Mouse (Mus musculus) lung, embryonic 16.5 days (tissue): ENCODE data around the gene Olfr802. TPM values are rescaled to one million over a fixed set of nuclear protein-coding genes. Genes with fewer than 3 reads are reported as not detected.

Experiments used
- microRNA-seq: library from miRNA; unstranded; fragments of <30 nt; microRNA quantifications from one replicate; pipeline ENCODE4, GENCODE M21; 2016
- polyA plus RNA-seq: library from polyadenylated mRNA; unstranded; fragments of >200 nt; fragmentation: Nextera tagmentation; extraction: Ambion mirVana; gene quantifications from 2 replicates; pipeline ENCODE4 v1.2.1, GENCODE M21; 2015

The Olfr802 gene
- polyA plus RNA-seq, 1 experiment from 2014 or later, result not detected

Small RNAs within 50 kb of the gene (microRNA-seq; reads per million reads assigned to microRNA genes)
- not detected for gene Gm24485

Other genes starting within 250 kb of the Olfr802 start
- not detected in 2 replicates for gene Olfr787, start 226.3 kb downstream of the Olfr802 start, polyA plus RNA-seq
- not detected in 2 replicates for gene Olfr788, start 217.2 kb downstream of the Olfr802 start, polyA plus RNA-seq
- gene Olfr789, start 203.4 kb downstream of the Olfr802 start, polyA plus RNA-seq, result not detected in 2 replicates
- not detected in 2 replicates for gene Olfr790, start 189.7 kb downstream of the Olfr802 start, polyA plus RNA-seq
- gene Olfr791, start 166.4 kb downstream of the Olfr802 start, polyA plus RNA-seq, result not detected in 2 replicates
- gene Olfr792, start 149.0 kb downstream of the Olfr802 start, polyA plus RNA-seq, result not detected in 2 replicates
- not detected in 2 replicates for gene Olfr794, start 120.5 kb downstream of the Olfr802 start, polyA plus RNA-seq
- not detected in 2 replicates for gene Olfr796, start 75.6 kb downstream of the Olfr802 start, polyA plus RNA-seq
- not detected in 2 replicates for gene Olfr798, start 60.2 kb downstream of the Olfr802 start, polyA plus RNA-seq
- not detected in 2 replicates for gene Olfr799, start 50.7 kb downstream of the Olfr802 start, polyA plus RNA-seq
- not detected in 2 replicates for gene Olfr800, start 30.5 kb downstream of the Olfr802 start, polyA plus RNA-seq
- gene Olfr801, start 14.3 kb downstream of the Olfr802 start, polyA plus RNA-seq, result not detected in 2 replicates
- gene Olfr803, start 6.1 kb upstream of the Olfr802 start, polyA plus RNA-seq, result not detected in 2 replicates
- not detected in 2 replicates for gene Olfr804, start 15.0 kb upstream of the Olfr802 start, polyA plus RNA-seq
- gene Olfr805, start 41.2 kb upstream of the Olfr802 start, polyA plus RNA-seq, result not detected in 2 replicates
- not detected in 2 replicates for gene Olfr806, start 53.8 kb upstream of the Olfr802 start, polyA plus RNA-seq
- gene Olfr807, start 69.6 kb upstream of the Olfr802 start, polyA plus RNA-seq, result not detected in 2 replicates
- not detected in 2 replicates for gene Olfr808, start 77.3 kb upstream of the Olfr802 start, polyA plus RNA-seq
- gene Olfr809, start 86.5 kb upstream of the Olfr802 start, polyA plus RNA-seq, result not detected in 2 replicates
- gene Olfr810, start 106.7 kb upstream of the Olfr802 start, polyA plus RNA-seq, result not detected in 2 replicates
- not detected in 2 replicates for gene Olfr811, start 116.2 kb upstream of the Olfr802 start, polyA plus RNA-seq
- gene Olfr812, start 157.9 kb upstream of the Olfr802 start, polyA plus RNA-seq, result not detected in 2 replicates
- not detected in 2 replicates for gene Olfr813, start 167.2 kb upstream of the Olfr802 start, polyA plus RNA-seq
- gene Olfr814, start 191.7 kb upstream of the Olfr802 start, polyA plus RNA-seq, result not detected in 2 replicates
- not detected in 2 replicates for gene Olfr815, start 217.7 kb upstream of the Olfr802 start, polyA plus RNA-seq
- not detected in 2 replicates for gene Olfr816, start 227.4 kb upstream of the Olfr802 start, polyA plus RNA-seq